Mouse (Mus musculus) myocyte (in vitro differentiated cells): Measurements from ENCODE around the gene Fam171a2. TPM values are rescaled to one million over a fixed set of nuclear protein-coding genes. Genes with fewer than 3 reads are reported as not detected.
A peak's percentile ranks its signal among the peaks of the same experiment; 100 is the strongest.

Source experiments
- H3K27me3 ChIP-seq: one replicate; pipeline ENCODE4 v1.6.1; 2011; ENCODE audit not compliant: control insufficient read depth, insufficient read depth, insufficient read length
- H3K36me3 ChIP-seq: one replicate; pipeline ENCODE4 v1.6.1; 2011; ENCODE audit not compliant: control insufficient read depth, insufficient read depth
- H3K4me2 ChIP-seq: one replicate; pipeline ENCODE4 v1.6.1; 2011; ENCODE audit warnings: low read depth, control low read depth
- H3K4me3 ChIP-seq: one replicate; pipeline ENCODE4 v1.5.1; 2011; ENCODE audit warnings: mild to moderate bottlenecking, control low read depth, moderate library complexity
- H3K79me2 ChIP-seq: one replicate; pipeline ENCODE4 v1.6.1; 2011; ENCODE audit not compliant: control insufficient read depth, insufficient read depth
- H3ac ChIP-seq: one replicate; pipeline ENCODE4 v1.6.1; 2011; ENCODE audit not compliant: control insufficient read depth, insufficient read length
- CEBPB ChIP-seq: IDR thresholded peaks from 2 replicates; pipeline ENCODE4 v1.6.1; 2011; ENCODE audit warnings: mild to moderate bottlenecking, moderate library complexity; ENCODE audit not compliant: poor library complexity, insufficient read depth, severe bottlenecking
- E2F4 ChIP-seq: IDR thresholded peaks from one replicate; pipeline ENCODE4 v1.6.1; 2011; ENCODE audit warnings: mild to moderate bottlenecking, control low read depth, moderate library complexity; ENCODE audit not compliant: insufficient read depth
- MAX ChIP-seq: IDR thresholded peaks from one replicate; pipeline ENCODE4 v1.6.1; 2011; ENCODE audit warnings: low read depth, mild to moderate bottlenecking, control low read depth
- MYOD1 ChIP-seq, 3 experiments: IDR thresholded peaks; one replicate each; pipeline ENCODE4 v1.6.1; 2011; ENCODE audit warnings: control low read depth in 2 of 3, low read depth in 2 of 3, mild to moderate bottlenecking in 2 of 3, moderate library complexity in 1 of 3; ENCODE audit not compliant: insufficient read length in 2 of 3, control insufficient read depth in 1 of 3
- MYOG ChIP-seq, 3 experiments: IDR thresholded peaks; one replicate each; pipeline ENCODE4 v1.6.1; 2011; ENCODE audit warnings: control low read depth in 2 of 3, low read depth in 2 of 3, mild to moderate bottlenecking in 2 of 3; ENCODE audit not compliant: insufficient read length in 2 of 3, control insufficient read depth in 1 of 3, insufficient read depth in 1 of 3
- POLR2A ChIP-seq: IDR thresholded peaks from one replicate; pipeline ENCODE4 v1.6.1; 2011; ENCODE audit warnings: low read depth, mild to moderate bottlenecking, control low read depth, moderate library complexity; ENCODE audit not compliant: insufficient read length
- POLR2AphosphoS2 ChIP-seq: IDR thresholded peaks from one replicate; pipeline ENCODE4 v1.6.1; 2011; ENCODE audit warnings: low read depth, control low read depth; ENCODE audit not compliant: insufficient read length
- REST ChIP-seq: IDR thresholded peaks from one replicate; pipeline ENCODE4 v1.6.1; 2011; ENCODE audit warnings: mild to moderate bottlenecking, control low read depth, moderate library complexity; ENCODE audit not compliant: insufficient read depth, insufficient read length
- SRF ChIP-seq: IDR thresholded peaks from one replicate; pipeline ENCODE4 v1.6.1; 2011; ENCODE audit warnings: low read depth; ENCODE audit not compliant: control insufficient read depth, insufficient read length
- TCF12 ChIP-seq: IDR thresholded peaks from one replicate; pipeline ENCODE4 v1.6.1; 2011; ENCODE audit warnings: mild to moderate bottlenecking, control low read depth; ENCODE audit not compliant: poor library complexity, insufficient read depth, severe bottlenecking
- TCF3 ChIP-seq: IDR thresholded peaks from one replicate; pipeline ENCODE4 v1.6.1; 2011; ENCODE audit warnings: low read depth, control low read depth; ENCODE audit not compliant: insufficient read length
- USF1 ChIP-seq: IDR thresholded peaks from one replicate; pipeline ENCODE4 v1.6.1; 2011; ENCODE audit warnings: low read depth, mild to moderate bottlenecking, control low read depth, moderate library complexity
- polyA plus RNA-seq: library from polyadenylated mRNA; unstranded; fragments of >200 nt; fragmentation: generic; extraction: Trizol; gene quantifications from one replicate; pipeline ENCODE4 v1.2.1, GENCODE M21; 2012; ENCODE audit warnings: missing spikeins

The Fam171a2 gene
- polyA plus RNA-seq, 1 experiment = 162 TPM

DNA sequence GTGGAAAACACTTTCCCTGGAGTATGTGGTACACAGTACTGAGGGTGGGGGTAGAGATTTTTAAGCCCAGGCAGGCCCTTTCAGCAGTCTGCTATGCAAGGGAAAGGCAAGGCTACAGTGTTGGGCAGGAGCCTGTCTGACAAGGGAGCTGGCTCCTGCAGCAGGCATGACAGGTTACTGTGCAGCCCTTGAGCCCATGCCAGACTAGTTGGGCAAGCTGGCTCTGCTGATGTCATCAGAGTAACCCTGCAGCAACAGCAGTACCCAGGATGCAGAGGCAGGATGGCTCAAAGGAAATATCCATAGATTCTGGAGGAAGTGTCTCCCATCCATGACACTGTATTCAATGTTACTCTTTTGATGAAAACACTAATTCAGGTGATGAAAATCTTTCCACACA, 28.6 kb downstream of the Fam171a2 start:
- TF ChIP-seq POLR2A (no peak), CEBPB (no peak), MYOD1 (IDR thresholded peaks at IDR 0.05; ENCODE audit: control insufficient read depth in 1 of 3, insufficient read length in 2 of 3, low read depth in 2 of 3) (no peak), TCF12 (no peak), E2F4 (no peak), MAX (no peak), REST (no peak), MYOG (IDR thresholded peaks at IDR 0.05; ENCODE audit: control insufficient read depth in 1 of 3, insufficient read depth in 1 of 3, insufficient read length in 2 of 3, low read depth in 2 of 3) (no peak), SRF (no peak), TCF3 (no peak), POLR2AphosphoS2 (no peak), USF1 (no peak)
- Histone ChIP-seq H3K4me3 (no peak overlapping the region), H3K79me2 (no peaks in the 10 kb centered on the region), H3ac (no peak overlapping the region), H3K27me3 (peaks cover 10% of the 10 kb centered on the region), H3K4me2 (no peak overlapping the region), H3K36me3 (no peaks in the 10 kb centered on the region)

DNA sequence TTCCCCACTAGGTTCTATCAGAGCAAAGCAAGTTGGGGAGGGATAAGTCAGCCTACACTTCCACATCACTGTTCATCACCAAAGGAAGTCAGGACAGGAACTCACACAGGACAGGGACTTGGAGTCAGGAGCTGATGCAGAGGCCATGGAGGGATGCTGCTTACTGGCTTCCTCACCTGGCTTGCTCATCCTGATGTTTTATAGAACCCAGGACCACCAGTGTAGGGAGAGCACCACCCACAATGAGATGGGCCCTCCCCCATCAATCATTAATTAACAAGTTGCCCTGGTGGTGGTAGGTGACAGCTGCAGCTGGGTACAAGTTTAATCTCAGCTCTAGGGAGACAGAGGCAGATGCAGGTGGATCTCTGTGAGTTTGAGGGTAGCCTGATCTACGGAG, 30.3 kb downstream of the Fam171a2 start:
- H3K4me3 ChIP-seq = no peak overlapping the region
- no peaks in the 10 kb centered on the region for H3K79me2 ChIP-seq
- H3ac ChIP-seq = no peak overlapping the region
- H3K36me3 ChIP-seq = no peaks in the 10 kb centered on the region
- no peak overlapping the region for H3K4me2 ChIP-seq
- TF ChIP-seq SRF (no peak), MAX (no peak), REST (no peak), CEBPB (no peak), MYOG (IDR thresholded peaks at IDR 0.05; ENCODE audit: control insufficient read depth in 1 of 3, insufficient read depth in 1 of 3, insufficient read length in 2 of 3, low read depth in 2 of 3) (no peak), E2F4 (no peak), POLR2AphosphoS2 (no peak), POLR2A (no peak), TCF12 (no peak), MYOD1 (IDR thresholded peaks at IDR 0.05; ENCODE audit: control insufficient read depth in 1 of 3, insufficient read length in 2 of 3, low read depth in 2 of 3) (no peak), TCF3 (no peak), USF1 (no peak)
- H3K27me3 ChIP-seq = peaks cover 10% of the 10 kb centered on the region

DNA sequence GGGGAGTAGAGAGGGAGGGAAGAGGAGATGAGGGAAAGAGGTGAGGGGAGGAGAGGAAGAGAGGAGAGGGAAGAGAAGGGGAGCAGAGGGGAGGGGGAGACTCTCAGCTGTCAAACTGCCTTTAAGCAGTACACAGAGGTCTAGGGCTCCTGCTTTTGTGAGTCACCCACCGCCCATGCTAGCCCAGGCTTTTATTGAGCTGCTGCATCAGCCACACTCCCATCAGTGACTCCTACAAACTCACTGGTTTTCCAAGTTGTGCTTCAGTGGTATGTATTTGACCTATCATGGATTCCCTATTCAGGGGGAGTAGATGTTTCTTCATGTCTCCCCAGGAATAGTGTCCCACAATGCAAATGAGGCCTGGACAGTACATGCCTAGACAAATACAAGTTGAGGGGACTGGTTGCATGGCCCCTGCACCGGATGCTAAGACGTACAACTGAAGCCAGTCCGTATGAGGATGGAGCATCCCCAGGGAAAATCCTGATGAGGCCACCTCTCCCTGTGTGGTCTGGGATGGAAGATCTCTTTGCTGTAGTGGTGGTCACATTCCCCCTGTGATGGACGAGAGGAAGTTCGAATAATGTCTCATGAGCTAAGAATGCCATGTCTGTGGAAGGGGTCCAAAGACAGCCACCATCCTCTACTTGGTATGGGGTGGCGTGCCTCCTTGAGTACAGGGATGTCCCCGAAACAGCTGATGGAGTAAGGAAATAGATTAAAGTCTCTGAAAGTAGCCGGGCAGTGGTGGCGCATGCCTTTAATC, 32.3 kb downstream of the Fam171a2 start:
- H3K4me2 ChIP-seq = no peak overlapping the region
- H3ac ChIP-seq = no peak overlapping the region
- no peaks in the 10 kb centered on the region for H3K79me2 ChIP-seq

DNA sequence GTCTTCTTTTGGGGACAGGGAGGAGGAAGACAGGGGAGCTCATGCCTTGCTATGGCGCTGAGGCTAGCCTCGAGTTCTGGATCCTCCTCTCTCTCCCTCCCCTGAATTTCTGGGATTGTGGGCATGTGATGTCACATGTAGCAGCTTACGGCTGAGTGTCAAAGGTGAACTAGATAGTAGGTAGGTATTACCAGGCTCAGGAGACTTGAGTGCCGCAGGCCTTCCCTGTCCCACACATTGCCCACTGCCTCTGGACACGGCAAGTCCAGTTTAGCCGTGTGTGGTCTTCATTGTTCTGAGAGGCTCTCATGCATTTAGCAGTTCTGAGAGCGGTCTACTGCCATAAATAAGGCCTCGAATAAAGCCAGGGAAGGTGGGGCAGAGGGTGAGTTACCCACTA, 34.4 kb downstream of the Fam171a2 start:
- Histone ChIP-seq H3K27me3 (no peaks in the 10 kb centered on the region), H3K4me3 (no peak overlapping the region), H3ac (no peak overlapping the region), H3K36me3 (no peaks in the 10 kb centered on the region), H3K4me2 (no peak overlapping the region), H3K79me2 (no peaks in the 10 kb centered on the region)
- no peak for TF ChIP-seq MAX
- no peak for TF ChIP-seq MYOG (IDR thresholded peaks at IDR 0.05; ENCODE audit: control insufficient read depth in 1 of 3, insufficient read depth in 1 of 3, insufficient read length in 2 of 3, low read depth in 2 of 3)
- TF ChIP-seq CEBPB = no peak
- no peak for TF ChIP-seq POLR2A
- TF ChIP-seq SRF = no peak
- no peak for TF ChIP-seq TCF3
- TF ChIP-seq REST = no peak

More for the DNA sequence above, 32.3 kb downstream of the Fam171a2 start:
- no peak overlapping the region for H3K4me3 ChIP-seq
- H3K27me3 ChIP-seq = no peaks in the 10 kb centered on the region
- H3K36me3 ChIP-seq = no peaks in the 10 kb centered on the region
- TF ChIP-seq MAX (no peak), MYOG (IDR thresholded peaks at IDR 0.05; ENCODE audit: control insufficient read depth in 1 of 3, insufficient read depth in 1 of 3, insufficient read length in 2 of 3, low read depth in 2 of 3) (no peak), USF1 (no peak), POLR2AphosphoS2 (no peak), CEBPB (no peak), POLR2A (no peak)

DNA sequence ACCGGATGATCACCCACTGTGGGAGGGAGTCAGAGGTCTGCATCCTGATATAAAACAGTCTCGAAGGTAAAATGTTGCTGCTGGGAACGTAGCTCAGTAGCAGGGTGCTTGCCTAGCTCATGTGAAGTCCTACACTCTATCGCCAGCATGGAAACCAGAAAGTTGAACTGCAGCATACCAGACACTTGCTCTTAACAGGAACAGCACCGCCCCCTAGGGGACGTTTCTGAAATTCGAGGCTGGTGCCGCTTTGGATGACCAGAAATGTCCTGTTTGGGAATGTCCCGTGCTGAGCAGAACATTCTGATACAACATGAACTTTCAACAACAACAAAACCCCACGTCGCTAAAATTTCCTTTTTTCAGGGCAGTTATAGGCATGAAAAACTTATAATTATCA, 35.8 kb downstream of the Fam171a2 start:
- no peak overlapping the region for H3ac ChIP-seq
- H3K27me3 ChIP-seq = no peaks in the 10 kb centered on the region
- H3K4me3 ChIP-seq = no peak overlapping the region
- H3K79me2 ChIP-seq = peaks cover 5% of the 10 kb centered on the region
- peak overlapping the region; percentile 61 for H3K4me2 ChIP-seq
- H3K36me3 ChIP-seq = no peaks in the 10 kb centered on the region
- TF ChIP-seq MYOD1 (IDR thresholded peaks at IDR 0.05; ENCODE audit: control insufficient read depth in 1 of 3, insufficient read length in 2 of 3, low read depth in 2 of 3) (no peak), POLR2A (peak; percentile 49)
